In genomic region chr3:143156174-143156573, GRCm38 (mm10) we compare ENCODE assay signal across 18 mouse cellular contexts.
A peak's percentile ranks its signal among the peaks of the same experiment; 100 is the strongest.
DNase-seq lines count a peak whose midpoint lies in the region; ATAC-seq and TF ChIP-seq lines count a peak whose summit lies in the region.
"Had no signal": no experiment of that assay in that cellular context is flagged by ENCODE, and none has a peak within 500 bp of the region (broad histone marks: within the 10 kb centered on the region; RNA-seq: fewer than 3 reads in every experiment).

No protein-coding gene starts in this region.

- peak; percentile 21; the same call in 1 of the 2 replicates for TF ChIP-seq CTCF in forebrain, postnatal 0 days (IDR thresholded peaks at IDR 0.05; ENCODE audit: low read depth)
- peak; percentile 42 for TF ChIP-seq CTCF in lung, embryonic 14.5 days (IDR thresholded peaks at IDR 0.05; ENCODE audit: low read depth)

- H3K27me3 ChIP-seq in forebrain, postnatal 0 days (ENCODE audit: insufficient read depth, low read length) = no peaks in the 10 kb centered on the region
- H3K27me3 ChIP-seq in forebrain, embryonic 15.5 days = no peaks in the 10 kb centered on the region
- no peaks in the 10 kb centered on the region for H3K27me3 ChIP-seq in lung, embryonic 14.5 days (ENCODE audit: insufficient read depth, low read length)
- H3K27me3 ChIP-seq: forebrain, embryonic 12.5 days; heart, embryonic 15.5 days; limb, embryonic 12.5 days; liver, embryonic 13.5 days had no signal

- no peaks in the 10 kb centered on the region for H3K9me3 ChIP-seq in forebrain, postnatal 0 days (ENCODE audit: low read length)
- H3K9me3 ChIP-seq in forebrain, embryonic 15.5 days = no peaks in the 10 kb centered on the region
- no peaks in the 10 kb centered on the region for H3K9me3 ChIP-seq in lung, embryonic 14.5 days (ENCODE audit: low read depth, low read length)
- H3K9me3 ChIP-seq: embryonic facial prominence, embryonic 10.5 days; forebrain, embryonic 12.5 days; heart, embryonic 15.5 days; limb, embryonic 12.5 days; liver, embryonic 13.5 days had no signal

- 29% methylated on average over 1 of the region's 1 CpGs for WGBS in forebrain, postnatal 0 days
- 67% methylated on average over 1 of the region's 1 CpGs for WGBS in forebrain, embryonic 15.5 days
- WGBS in lung, embryonic 14.5 days = 67% methylated on average over 1 of the region's 1 CpGs

- no peak for DNase-seq in forebrain, postnatal 0 days
- peak; percentile 40 for DNase-seq in lung, embryonic 14.5 days
- DNase-seq in lung, adult 18-20 months = no peak
- peak; percentile 9 for DNase-seq in ES-CJ7 (ENCODE audit: low read depth, low spot score)
- no peak for DNase-seq in cerebellum, adult 8-10 months
- DNase-seq in layer of hippocampus, adult 8-10 months (ENCODE audit: low spot score in 2 of 2) = no peak
- DNase-seq: gastrocnemius, postnatal 14 days; heart, adult 2 months; liver, embryonic 13.5 days; right cerebral cortex, adult 18-20 months; thymus, postnatal 36 days had no signal

- H3K27ac ChIP-seq in forebrain, postnatal 0 days (ENCODE audit: low read depth, low read length) = no peak overlapping the region
- no peak overlapping the region for H3K27ac ChIP-seq in forebrain, embryonic 15.5 days (replicated peaks)
- no peak overlapping the region for H3K27ac ChIP-seq in lung, embryonic 14.5 days (ENCODE audit: low read depth)
- H3K27ac ChIP-seq: embryonic facial prominence, embryonic 10.5 days; forebrain, embryonic 12.5 days; heart, adult 2 months; heart, embryonic 15.5 days; limb, embryonic 12.5 days; liver, embryonic 13.5 days had no signal

- no peaks in the 10 kb centered on the region for H3K36me3 ChIP-seq in forebrain, postnatal 0 days (ENCODE audit: insufficient read depth)
- H3K36me3 ChIP-seq in forebrain, embryonic 15.5 days = no peaks in the 10 kb centered on the region
- no peaks in the 10 kb centered on the region for H3K36me3 ChIP-seq in lung, embryonic 14.5 days (ENCODE audit: insufficient read depth)
- H3K36me3 ChIP-seq: embryonic facial prominence, embryonic 10.5 days; forebrain, embryonic 12.5 days; heart, embryonic 15.5 days; limb, embryonic 12.5 days; liver, embryonic 13.5 days had no signal

- no peak overlapping the region for H3K4me2 ChIP-seq in forebrain, postnatal 0 days (ENCODE audit: low read depth)
- H3K4me2 ChIP-seq in forebrain, embryonic 15.5 days (replicated peaks) = no peak overlapping the region
- no peak overlapping the region for H3K4me2 ChIP-seq in lung, embryonic 14.5 days
- H3K4me2 ChIP-seq: forebrain, embryonic 12.5 days; heart, embryonic 15.5 days; limb, embryonic 12.5 days; liver, embryonic 13.5 days had no signal

- H3K4me1 ChIP-seq in forebrain, postnatal 0 days (ENCODE audit: insufficient read depth) = no peaks in the 10 kb centered on the region
- no peaks in the 10 kb centered on the region for H3K4me1 ChIP-seq in forebrain, embryonic 15.5 days
- no peaks in the 10 kb centered on the region for H3K4me1 ChIP-seq in lung, embryonic 14.5 days (ENCODE audit: insufficient read depth)
- H3K4me1 ChIP-seq: forebrain, embryonic 12.5 days; heart, embryonic 15.5 days; limb, embryonic 12.5 days; liver, embryonic 13.5 days had no signal

- H3K9ac ChIP-seq in forebrain, postnatal 0 days = no peak overlapping the region
- H3K9ac ChIP-seq in forebrain, embryonic 15.5 days (replicated peaks) = no peak overlapping the region
- no peak overlapping the region for H3K9ac ChIP-seq in lung, embryonic 14.5 days
- H3K9ac ChIP-seq: forebrain, embryonic 12.5 days; heart, embryonic 15.5 days; limb, embryonic 12.5 days; liver, embryonic 13.5 days had no signal

- ATAC-seq in forebrain, postnatal 0 days = no peak
- ATAC-seq in forebrain, embryonic 15.5 days (replicated peaks) = no peak
- peak; percentile 24; the same call in 1 of the 2 replicates for ATAC-seq in lung, embryonic 14.5 days (ENCODE audit: insufficient read depth)
- ATAC-seq in megakaryocyte progenitor cell, adult 5-6 weeks (replicated peaks; ENCODE audit: poor library complexity) = peak; percentile 40
- ATAC-seq: activated CD4-positive, CD25-positive, alpha-beta regulatory T cell, adult 4 months had no signal

- no peak overlapping the region for H3K4me3 ChIP-seq in forebrain, postnatal 0 days (ENCODE audit: low read depth, low read length)
- H3K4me3 ChIP-seq in forebrain, embryonic 15.5 days = no peak overlapping the region
- H3K4me3 ChIP-seq in lung, embryonic 14.5 days (ENCODE audit: low read depth, low read length) = no peak overlapping the region
- H3K4me3 ChIP-seq: embryonic facial prominence, embryonic 10.5 days; forebrain, embryonic 12.5 days; heart, adult 2 months; heart, embryonic 15.5 days; limb, embryonic 12.5 days; liver, embryonic 13.5 days had no signal

Comparison
In these comparisons a context has a peak if more than half of its experiments do, and no peak if none do; other contexts are left out.
1. DNase-seq: peak in lung, embryonic 14.5 days (single experiment) and ES-CJ7 (single experiment); none in forebrain, postnatal 0 days (single experiment), lung, adult 18-20 months (0 of 2), cerebellum, adult 8-10 months (single experiment) and layer of hippocampus, adult 8-10 months (0 of 2).
2. ATAC-seq: peak in lung, embryonic 14.5 days (single experiment) and megakaryocyte progenitor cell, adult 5-6 weeks (single experiment); none in forebrain, postnatal 0 days (single experiment) and forebrain, embryonic 15.5 days (single experiment).